Mouse (Mus musculus): ENCODE results near the gene Mylpf. TPM values are rescaled to one million over a fixed set of nuclear protein-coding genes. Genes with fewer than 3 reads are reported as not detected.

The Mylpf gene
- polyA plus RNA-seq, 1 experiment, result 39.4 TPM

- Histone ChIP-seq H3K79me3 (ENCODE audit: low read depth) (no peaks in the 10 kb centered on the region), H3K4me3 (ENCODE audit: insufficient read depth, poor library complexity, severe bottlenecking) (no peak overlapping the region), H3ac (ENCODE audit: control insufficient read depth, insufficient read length, low read depth) (no peak overlapping the region), H3K36me3 (ENCODE audit: control insufficient read depth, insufficient read depth) (no peaks in the 10 kb centered on the region), H3K79me2 (ENCODE audit: control insufficient read depth, insufficient read depth) (no peaks in the 10 kb centered on the region), H3K27me3 (ENCODE audit: control insufficient read depth, insufficient read depth, insufficient read length) (no peaks in the 10 kb centered on the region)
- TF ChIP-seq USF1 (IDR thresholded peaks at IDR 0.05; ENCODE audit: low read depth) (no peak), FOSL1 (IDR thresholded peaks at IDR 0.05; ENCODE audit: insufficient read depth, low read length, poor library complexity, severe bottlenecking) (no peak), MYOG (IDR thresholded peaks at IDR 0.05; ENCODE audit: control insufficient read depth, extremely low read depth, insufficient read length) (no peak), CTCF (IDR thresholded peaks at IDR 0.05; ENCODE audit: control insufficient read depth, insufficient read depth, insufficient read length) (no peak)
These were observed 15.9 kb downstream of the Mylpf start for GRCm38 (mm10) chr7:127224616-127225015.

GRCm38 (mm10) chr7:127225147-127225995 lies 16.7 kb downstream of the Mylpf start:
- H3K79me2 ChIP-seq (ENCODE audit: control insufficient read depth, insufficient read depth), result peaks cover 3% of the 10 kb centered on the region
- H3K27me3 ChIP-seq (ENCODE audit: control insufficient read depth, insufficient read depth, insufficient read length), result no peaks in the 10 kb centered on the region
- peaks cover under 1% of the 10 kb centered on the region for H3K36me3 ChIP-seq (ENCODE audit: control insufficient read depth, insufficient read depth)
- H3K4me3 ChIP-seq (ENCODE audit: insufficient read depth, poor library complexity, severe bottlenecking), result no peak overlapping the region
- H3K79me3 ChIP-seq (ENCODE audit: low read depth), result peaks cover under 1% of the 10 kb centered on the region
- TF ChIP-seq CEBPB (IDR thresholded peaks at IDR 0.05; ENCODE audit: low read depth) (no peak), CTCF (IDR thresholded peaks at IDR 0.05; ENCODE audit: control insufficient read depth, insufficient read depth, insufficient read length) (no peak), FOSL1 (IDR thresholded peaks at IDR 0.05; ENCODE audit: insufficient read depth, low read length, poor library complexity, severe bottlenecking) (no peak), USF1 (IDR thresholded peaks at IDR 0.05; ENCODE audit: low read depth) (no peak), MYOG (IDR thresholded peaks at IDR 0.05; ENCODE audit: control insufficient read depth, extremely low read depth, insufficient read length) (no peak), MAX (IDR thresholded peaks at IDR 0.05) (no peak), MYOD1 (IDR thresholded peaks at IDR 0.05; ENCODE audit: control insufficient read depth, insufficient read length, low read depth) (no peak)
- H3ac ChIP-seq (ENCODE audit: control insufficient read depth, insufficient read length, low read depth), result no peak overlapping the region

- Histone ChIP-seq H3K79me2 (ENCODE audit: control insufficient read depth, insufficient read depth) (peaks cover 35% of the 10 kb centered on the region), H3K36me3 (ENCODE audit: control insufficient read depth, insufficient read depth) (peaks cover 10% of the 10 kb centered on the region), H3K27me3 (ENCODE audit: control insufficient read depth, insufficient read depth, insufficient read length) (no peaks in the 10 kb centered on the region), H3K79me3 (ENCODE audit: low read depth) (peaks cover 29% of the 10 kb centered on the region), H3ac (ENCODE audit: control insufficient read depth, insufficient read length, low read depth) (no peak overlapping the region), H3K4me3 (ENCODE audit: insufficient read depth, poor library complexity, severe bottlenecking) (no peak overlapping the region)
- no peak for TF ChIP-seq CEBPB (IDR thresholded peaks at IDR 0.05; ENCODE audit: low read depth)
- TF ChIP-seq CTCF (IDR thresholded peaks at IDR 0.05; ENCODE audit: control insufficient read depth, insufficient read depth, insufficient read length), result peak; percentile 71
- TF ChIP-seq MYOG (IDR thresholded peaks at IDR 0.05; ENCODE audit: control insufficient read depth, extremely low read depth, insufficient read length), result no peak
- no peak for TF ChIP-seq FOSL1 (IDR thresholded peaks at IDR 0.05; ENCODE audit: insufficient read depth, low read length, poor library complexity, severe bottlenecking)
- TF ChIP-seq MYOD1 (IDR thresholded peaks at IDR 0.05; ENCODE audit: control insufficient read depth, insufficient read length, low read depth), result no peak
- peak; percentile 18 for TF ChIP-seq MAX (IDR thresholded peaks at IDR 0.05)
- peak; percentile 38 for TF ChIP-seq USF1 (IDR thresholded peaks at IDR 0.05; ENCODE audit: low read depth)
These were observed 20.1 kb downstream of the Mylpf start for GRCm38 (mm10) chr7:127228615-127229303.

GRCm38 (mm10) chr7:127231376-127231775 lies 22.7 kb downstream of the Mylpf start:
- Histone ChIP-seq H3K27me3 (ENCODE audit: control insufficient read depth, insufficient read depth, insufficient read length) (no peaks in the 10 kb centered on the region), H3K36me3 (ENCODE audit: control insufficient read depth, insufficient read depth) (peaks cover 28% of the 10 kb centered on the region), H3K79me3 (ENCODE audit: low read depth) (peaks cover 41% of the 10 kb centered on the region), H3ac (ENCODE audit: control insufficient read depth, insufficient read length, low read depth) (no peak overlapping the region), H3K4me3 (ENCODE audit: insufficient read depth, poor library complexity, severe bottlenecking) (peak overlapping the region; percentile 80), H3K79me2 (ENCODE audit: control insufficient read depth, insufficient read depth) (peaks cover 57% of the 10 kb centered on the region)
- no peak for TF ChIP-seq USF1 (IDR thresholded peaks at IDR 0.05; ENCODE audit: low read depth)
- TF ChIP-seq MYOG (IDR thresholded peaks at IDR 0.05; ENCODE audit: control insufficient read depth, extremely low read depth, insufficient read length), result no peak
- no peak for TF ChIP-seq CEBPB (IDR thresholded peaks at IDR 0.05; ENCODE audit: low read depth)

- peak overlapping the region; percentile 76 for H3ac ChIP-seq (ENCODE audit: control insufficient read depth, insufficient read length, low read depth)
- TF ChIP-seq CEBPB (IDR thresholded peaks at IDR 0.05; ENCODE audit: low read depth) (no peak), USF1 (IDR thresholded peaks at IDR 0.05; ENCODE audit: low read depth) (no peak)
- H3K36me3 ChIP-seq (ENCODE audit: control insufficient read depth, insufficient read depth), result peaks cover 35% of the 10 kb centered on the region
- H3K27me3 ChIP-seq (ENCODE audit: control insufficient read depth, insufficient read depth, insufficient read length), result no peaks in the 10 kb centered on the region
- peak overlapping the region; percentile 80 for H3K4me3 ChIP-seq (ENCODE audit: insufficient read depth, poor library complexity, severe bottlenecking)
- peaks cover 64% of the 10 kb centered on the region for H3K79me2 ChIP-seq (ENCODE audit: control insufficient read depth, insufficient read depth)
- H3K79me3 ChIP-seq (ENCODE audit: low read depth), result peaks cover 43% of the 10 kb centered on the region
These were observed 23.3 kb downstream of the Mylpf start for GRCm38 (mm10) chr7:127231826-127232621.

Data from C2C12 (cell line).